Mouse (Mus musculus) cerebellum, postnatal 4 days (tissue): ENCODE results near the gene 4930523C07Rik.

Experiments
- DNase-seq, 2 experiments: peaks; one replicate each; pipeline ENCODE4 v3.0.0; 2022; ENCODE audit warnings: low spot score in 2 of 2, mixed read lengths in 1 of 2

The 4930523C07Rik gene

DNA sequence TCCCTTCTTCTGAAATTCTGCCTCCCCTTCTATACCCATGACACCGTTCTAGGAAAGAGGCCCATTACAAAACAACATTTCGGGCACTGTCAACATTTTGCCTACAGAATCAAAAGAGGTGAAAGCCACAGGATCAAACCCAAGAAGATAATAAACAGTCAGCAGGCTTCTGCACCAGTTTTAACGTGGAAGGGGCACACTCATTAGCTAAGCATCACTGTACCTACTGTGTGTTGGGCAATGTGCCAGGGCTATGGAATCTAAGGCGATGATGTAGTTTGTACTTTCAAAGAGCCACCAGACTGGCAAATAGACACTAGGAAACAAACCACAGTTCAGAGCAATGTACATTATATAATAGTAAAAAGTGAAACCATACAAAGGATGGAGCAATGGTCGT lies 1.8 kb downstream of the 4930523C07Rik start:
- DNase-seq, result no peak

DNA sequence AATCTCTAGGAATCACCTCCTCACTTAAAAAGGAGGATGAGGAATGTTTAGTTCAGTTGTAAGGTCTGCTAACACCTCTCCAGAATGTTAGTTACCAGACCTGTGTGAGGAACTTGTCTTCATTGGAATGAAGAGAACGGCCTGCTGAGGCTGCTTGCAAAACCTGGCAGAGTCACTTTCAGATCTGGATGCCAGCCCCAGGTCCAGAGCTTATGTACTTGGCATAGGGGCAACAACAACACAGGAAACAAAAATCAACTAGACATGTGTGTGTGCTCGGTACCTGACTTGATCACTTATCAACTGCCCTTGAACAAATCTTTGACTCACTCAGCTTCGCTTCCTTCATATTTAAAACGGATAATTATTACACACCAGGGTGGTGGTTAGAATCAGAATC lies 2.6 kb downstream of the 4930523C07Rik start:
- DNase-seq, result no peak

GRCm38 (mm10) chr1:160047481-160047931 lies 3.3 kb downstream of the 4930523C07Rik start:
- no peak for DNase-seq

- DNase-seq, result no peak
Observed at GRCm38 (mm10) chr1:160049131-160049880, 5.1 kb downstream of the 4930523C07Rik start.

DNA sequence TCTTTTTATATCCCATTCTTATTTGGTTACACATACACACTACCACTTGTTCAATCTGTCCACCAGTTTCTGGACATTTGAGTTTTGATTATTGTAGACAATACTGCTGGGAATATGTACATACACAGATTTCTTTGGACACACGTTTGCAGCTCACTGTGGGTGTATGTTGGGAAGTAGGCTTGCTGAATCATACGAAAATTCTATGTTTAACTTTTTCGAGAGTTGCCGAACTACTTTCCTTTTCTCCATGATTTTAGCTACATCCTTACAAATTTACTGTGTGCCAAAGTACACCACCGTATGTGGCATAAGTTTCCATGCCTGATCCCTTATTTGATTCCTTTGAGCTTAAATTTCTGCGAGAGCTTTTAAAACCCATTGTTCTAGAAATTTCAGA lies 6.7 kb downstream of the 4930523C07Rik start:
- no peak for DNase-seq

DNA sequence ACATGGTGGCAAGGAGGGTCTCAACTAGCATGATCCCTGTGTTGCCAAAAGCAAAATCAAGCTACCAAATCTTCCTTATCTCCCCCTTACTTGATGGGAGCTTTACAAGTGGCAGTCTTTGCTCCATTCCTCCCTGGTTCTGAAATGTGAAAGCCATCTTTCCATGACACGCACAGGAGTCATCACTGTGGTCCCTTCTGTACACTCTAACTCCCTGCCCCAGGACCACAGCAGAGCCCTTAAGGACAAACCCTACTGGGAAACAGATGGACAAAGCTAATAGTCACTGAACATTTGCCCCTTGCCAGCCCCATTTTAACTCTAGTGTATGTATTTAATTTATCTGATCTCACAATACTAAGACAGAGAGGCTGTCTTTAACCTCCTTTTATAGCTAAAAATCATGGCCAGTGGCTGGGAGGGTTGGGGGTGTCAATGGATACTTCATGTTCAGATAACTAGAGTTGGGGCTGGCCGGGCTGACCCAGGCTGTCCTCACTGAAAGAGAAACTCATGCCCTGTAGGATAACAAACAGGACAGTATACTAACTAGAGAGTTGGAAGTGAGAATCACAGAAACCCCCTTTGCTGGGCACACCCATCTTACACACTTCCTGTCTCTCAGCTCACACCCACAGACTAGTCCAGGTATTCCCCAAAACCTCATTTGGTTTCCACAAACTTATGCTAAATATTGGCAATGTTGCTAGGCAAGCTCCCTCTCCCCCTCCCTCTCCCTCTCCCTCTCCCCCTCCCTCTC lies 8.6 kb downstream of the 4930523C07Rik start:
- DNase-seq, result no peak

DNA sequence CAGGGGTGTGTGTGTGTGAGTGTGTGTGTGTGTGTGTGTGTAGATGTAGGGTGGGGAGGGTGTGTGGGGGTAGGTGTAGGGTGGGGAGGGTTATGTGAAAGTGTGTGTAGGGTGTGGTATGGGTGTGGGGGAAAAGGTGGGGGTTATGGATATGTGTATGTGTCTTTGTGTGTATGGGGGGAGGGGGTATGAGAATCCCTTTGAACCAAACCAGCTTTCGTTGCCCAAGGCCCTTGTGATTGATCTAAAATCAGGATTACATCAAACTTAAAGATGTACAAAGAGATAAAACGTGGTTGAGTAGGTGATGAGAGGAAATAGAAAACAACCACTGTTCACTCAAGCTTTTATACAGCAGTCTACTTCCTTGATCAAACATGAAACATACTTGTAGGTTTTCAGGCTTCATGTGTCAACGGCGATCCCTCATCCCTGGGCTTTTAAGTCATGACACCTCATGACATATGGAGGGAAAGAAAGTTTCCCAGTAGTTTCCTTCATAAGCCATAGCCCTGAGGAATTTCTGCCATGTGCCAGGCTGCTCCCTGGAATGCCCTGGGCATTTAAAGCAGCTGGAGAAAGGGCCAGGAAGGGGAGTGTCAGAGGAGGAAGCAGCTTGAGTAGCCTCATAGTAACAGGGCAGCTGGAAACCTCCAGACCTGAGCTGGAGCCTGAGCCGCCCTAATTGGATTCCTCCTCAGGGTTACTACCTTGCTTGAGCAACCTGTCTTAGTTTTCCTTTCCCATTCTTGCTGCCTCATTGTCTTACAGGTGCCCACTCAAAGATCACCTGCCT lies 9.5 kb downstream of the 4930523C07Rik start:
- no peak for DNase-seq

DNA sequence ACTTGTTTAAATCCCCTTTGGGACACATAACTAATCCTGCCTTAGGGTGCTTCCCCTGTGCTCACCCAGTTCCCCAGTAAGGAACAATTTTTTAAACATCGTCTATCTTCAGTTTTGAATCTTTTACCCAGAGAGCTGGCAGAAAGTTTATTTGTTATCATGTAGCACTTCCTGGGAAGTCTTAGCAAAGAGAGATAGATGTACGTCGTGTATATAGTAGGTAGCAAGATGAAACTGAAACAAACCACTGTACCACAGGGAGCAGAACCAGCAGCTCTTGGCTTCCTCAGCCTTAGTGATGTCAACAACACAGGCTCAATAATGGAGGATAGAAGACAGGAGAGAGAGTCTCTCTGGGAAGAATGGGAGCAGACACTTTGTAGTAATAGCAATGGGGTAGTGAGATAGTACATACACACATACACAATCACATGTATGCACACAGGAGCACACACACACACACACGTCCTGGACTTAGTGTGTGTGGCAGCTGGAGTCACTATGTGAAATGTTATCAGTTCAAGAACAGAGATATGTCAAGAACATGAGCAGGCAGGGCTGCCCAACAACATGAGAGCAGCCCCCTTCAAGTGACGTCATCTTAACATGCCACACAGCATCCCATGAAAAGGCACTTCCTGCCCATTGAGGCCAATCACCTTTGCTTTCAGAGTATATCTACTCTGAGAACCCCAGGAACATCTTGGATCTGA lies 10.3 kb downstream of the 4930523C07Rik start:
- DNase-seq, result no peak

DNA sequence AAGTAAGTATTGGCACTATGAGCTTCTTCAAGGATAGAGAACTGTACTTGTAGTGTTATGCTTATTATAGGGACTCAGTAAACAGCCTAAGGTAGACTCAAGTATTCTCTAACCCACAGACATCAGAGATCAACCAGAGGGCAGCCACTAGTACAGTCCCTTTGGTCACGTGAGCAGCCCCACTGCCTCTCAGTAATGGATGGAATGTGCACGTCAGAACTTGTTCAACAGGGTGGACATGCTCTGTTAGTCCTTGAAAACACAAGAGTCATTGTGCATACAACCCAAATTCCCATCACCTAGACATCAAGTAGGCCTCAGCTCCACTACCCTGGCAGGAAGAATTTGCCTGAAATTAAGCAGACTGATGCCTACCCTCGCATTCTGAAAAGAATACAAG lies 13.5 kb downstream of the 4930523C07Rik start:
- no peak for DNase-seq

DNA sequence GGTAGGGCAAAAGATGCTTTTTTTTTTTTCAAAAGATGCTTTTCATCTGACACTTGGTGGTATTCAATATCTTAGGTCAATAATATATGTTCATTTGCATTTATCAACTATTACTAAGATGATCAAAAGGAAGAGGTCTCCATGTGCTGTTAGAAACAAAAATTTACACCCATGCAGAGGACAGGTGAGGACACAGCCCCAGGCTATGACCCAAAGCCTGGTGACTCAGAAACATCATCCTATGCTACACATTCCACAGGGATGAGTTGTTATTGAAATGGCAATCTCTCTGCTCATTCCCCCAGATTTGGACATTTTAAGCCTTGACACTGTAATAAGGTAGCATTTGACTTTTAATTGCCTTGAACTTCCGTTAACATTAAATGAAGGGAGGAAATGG lies 15.7 kb downstream of the 4930523C07Rik start:
- no peak for DNase-seq

- DNase-seq, result no peak
Observed at GRCm38 (mm10) chr1:160060542-160060941, 16.4 kb downstream of the 4930523C07Rik start.

- no peak for DNase-seq
Observed at GRCm38 (mm10) chr1:160061321-160061720, 17.1 kb downstream of the 4930523C07Rik start.

DNA sequence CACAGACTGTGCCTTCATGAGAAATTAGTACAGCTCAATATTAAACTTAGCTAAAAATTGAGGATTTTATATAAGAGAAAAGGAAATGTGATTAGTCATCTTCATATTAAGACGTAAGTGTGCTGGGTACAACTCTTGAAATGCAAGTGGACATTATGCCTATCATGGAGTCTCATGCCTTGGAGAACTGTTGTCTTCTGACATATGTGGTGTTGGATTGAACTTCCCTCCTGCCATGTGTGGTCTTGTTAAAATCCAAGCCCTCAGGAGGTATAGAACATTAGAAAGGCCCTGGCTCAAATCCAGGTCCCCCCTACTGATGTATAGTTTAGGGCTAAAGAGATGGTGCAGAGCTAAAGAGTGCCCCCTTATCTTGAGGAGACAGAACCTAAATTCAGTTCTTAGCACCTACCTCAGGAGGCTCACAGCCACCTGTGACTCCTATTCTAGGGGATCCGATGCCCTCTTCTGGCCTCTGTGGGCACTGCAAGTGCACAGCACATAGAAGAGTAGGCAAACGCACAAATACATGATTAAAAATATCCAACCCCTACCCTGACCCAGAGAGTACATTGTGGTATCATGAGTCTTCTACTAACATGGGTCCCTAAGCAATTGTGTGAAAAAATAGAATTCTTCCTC lies 17.7 kb downstream of the 4930523C07Rik start:
- peak in 1 of 2 experiments; percentile 14 for DNase-seq

DNA sequence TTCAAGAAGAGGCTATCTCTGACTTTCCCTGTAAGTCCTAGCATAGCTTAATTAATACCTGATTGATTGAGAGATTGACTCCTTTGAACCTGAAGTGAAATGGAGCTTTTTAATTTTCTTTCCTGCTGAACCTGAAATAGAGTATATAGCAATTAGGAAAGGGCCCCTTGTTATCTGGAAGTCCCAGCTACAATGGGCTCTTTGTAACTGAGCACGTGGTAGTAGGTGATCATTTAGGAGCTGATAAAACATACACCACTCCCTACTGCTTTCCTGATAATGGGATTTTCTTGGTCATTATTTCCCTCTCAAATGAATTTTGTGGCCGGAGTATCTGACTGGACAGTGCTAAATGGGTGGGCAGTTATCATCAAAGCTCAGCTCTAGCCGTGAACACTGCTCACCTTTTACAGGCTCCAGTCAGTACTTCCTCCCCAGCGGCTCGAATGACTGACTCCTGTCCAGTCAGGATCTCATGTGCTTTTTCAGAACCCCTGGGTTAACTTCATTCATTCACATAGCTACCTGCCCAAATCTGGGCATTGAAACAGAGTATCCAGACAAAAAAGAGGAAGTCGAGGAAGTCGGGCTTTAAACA lies 20.5 kb downstream of the 4930523C07Rik start:
- DNase-seq, result no peak

GRCm38 (mm10) chr1:160078882-160079661 lies 34.9 kb downstream of the 4930523C07Rik start:
- no peak for DNase-seq

DNA sequence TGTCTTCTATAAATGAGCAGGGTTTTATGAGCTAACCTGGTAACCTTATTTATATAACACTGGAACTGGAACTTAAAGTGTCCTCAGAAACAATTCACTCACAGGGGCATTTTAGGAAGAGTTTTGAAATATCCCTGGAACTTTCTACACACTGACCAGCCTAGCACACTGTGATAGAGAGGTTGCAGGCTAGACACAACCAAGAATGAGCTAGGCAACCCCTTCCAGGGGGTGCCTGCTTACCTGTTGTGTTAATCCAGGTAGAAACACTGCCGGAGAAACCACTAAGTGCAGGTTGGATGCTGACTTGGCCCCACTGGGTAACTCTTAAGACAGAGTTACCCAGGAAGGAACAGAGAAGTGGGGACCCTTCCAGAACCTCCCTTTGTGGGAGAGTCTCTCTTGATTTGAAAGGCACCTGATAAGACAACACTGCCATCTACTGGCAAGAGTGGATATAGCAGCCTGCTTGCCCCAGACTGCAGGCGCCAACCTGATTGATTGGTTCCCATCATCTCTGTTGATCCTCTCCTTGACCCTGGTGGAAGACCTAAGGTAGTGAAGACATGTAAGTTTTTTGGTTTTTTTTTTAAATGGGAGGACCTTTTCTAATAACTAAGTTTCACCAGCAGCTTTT lies 36.7 kb downstream of the 4930523C07Rik start:
- peak; percentile 82 to 91 for DNase-seq

- no peak for DNase-seq
Observed at GRCm38 (mm10) chr1:160082647-160083046, 38.5 kb downstream of the 4930523C07Rik start.

GRCm38 (mm10) chr1:160084239-160084638 lies 40.1 kb downstream of the 4930523C07Rik start:
- DNase-seq, result no peak

DNA sequence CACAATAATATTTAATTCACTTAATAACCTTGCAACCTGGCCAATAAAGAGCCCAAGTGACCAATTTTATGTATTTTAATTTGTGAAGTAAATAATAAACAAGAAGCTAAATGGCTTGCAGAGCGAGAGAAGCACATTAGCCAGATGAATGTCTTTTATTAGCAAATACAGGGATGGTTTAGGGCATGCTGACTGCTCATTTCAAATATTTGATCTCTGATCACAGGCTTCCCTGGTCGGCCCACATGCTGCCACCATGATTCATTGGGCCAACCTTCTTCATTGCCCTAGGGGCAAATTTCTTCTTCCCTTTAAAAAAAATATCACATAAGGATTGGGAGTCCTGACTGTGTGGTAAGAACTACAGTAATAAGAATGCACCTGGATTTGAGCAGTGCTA lies 42.5 kb downstream of the 4930523C07Rik start:
- DNase-seq, result no peak
